Mouse (Mus musculus) heart, embryonic 11.5 days (tissue): Measurements from ENCODE around the gene S100a5. TPM values are rescaled to one million over a fixed set of nuclear protein-coding genes. Genes with fewer than 3 reads are reported as not detected.

ENCODE experiments used
- ATAC-seq: fragments of 200-750 bp; cut with Nextera tagmentation; replicated peaks from 2 replicates; pipeline ENCODE4 v1.8.0; 2017; ENCODE audit warnings: moderate library complexity; ENCODE audit not compliant: insufficient number of reproducible peaks, low FRiP score, low TSS enrichment
- H3K27ac ChIP-seq: fragments of 300-500 bp; sonication (generic); 2 replicates; pipeline ENCODE4 v1.5.1; 2014; ENCODE audit warnings: mild to moderate bottlenecking, low read depth, low read length
- H3K27me3 ChIP-seq: fragments of 300-500 bp; sonication (generic); 2 replicates; pipeline ENCODE4 v1.6.1; 2014; ENCODE audit warnings: mild to moderate bottlenecking, low read length, mixed read lengths; ENCODE audit not compliant: control insufficient read depth, insufficient read depth
- H3K36me3 ChIP-seq: fragments of 300-500 bp; sonication (generic); 2 replicates; pipeline ENCODE4 v1.6.1; 2014; ENCODE audit warnings: mild to moderate bottlenecking, low read length, moderate library complexity, mixed read lengths; ENCODE audit not compliant: control insufficient read depth, insufficient read depth
- H3K4me1 ChIP-seq: fragments of 300-500 bp; sonication (generic); 2 replicates; pipeline ENCODE4 v1.6.1; 2014; ENCODE audit warnings: low read length; ENCODE audit not compliant: control insufficient read depth, insufficient read depth
- H3K4me2 ChIP-seq: fragments of 300-500 bp; sonication (generic); 2 replicates; pipeline ENCODE4 v1.6.1; 2014; ENCODE audit warnings: mild to moderate bottlenecking, moderate library complexity
- H3K4me3 ChIP-seq: fragments of 300-500 bp; sonication (generic); 2 replicates; pipeline ENCODE4 v1.5.1; 2014; ENCODE audit warnings: low read depth, low read length
- H3K9ac ChIP-seq: fragments of 300-500 bp; sonication (generic); 2 replicates; pipeline ENCODE4 v1.6.1; 2014; ENCODE audit warnings: mild to moderate bottlenecking, low read depth, low read length, moderate library complexity
- H3K9me3 ChIP-seq: fragments of 300-500 bp; sonication (generic); replicated peaks from 2 replicates; pipeline ENCODE4 v1.6.1; 2016; ENCODE audit warnings: low read length; ENCODE audit not compliant: control insufficient read depth
- WGBS: fragments of 180-500 bp; shearing (Covaris S2); extraction: QIAGEN DNeasy Blood & Tissue Kit; methylation state at CpG from one replicate; pipeline ENCODE4 v1.1.7; 2014; ENCODE audit not compliant: insufficient replicate concordance; 5-methylcytosine and 5-hydroxymethylcytosine counted together
- polyA plus RNA-seq: library from polyadenylated mRNA; unstranded; fragments of >200 nt; fragmentation: Nextera tagmentation; extraction: Ambion mirVana; gene quantifications from 2 replicates; pipeline ENCODE4 v1.2.1, GENCODE M21; 2014

The S100a5 gene
- polyA plus RNA-seq, 1 experiment from 2014 or later, result not detected

- H3K27ac ChIP-seq, result no peak overlapping the region
- H3K4me1 ChIP-seq, result 0 out of 2 replicates have a peak, but pooled peaks cover 5% of the 10 kb centered on the region
- no peaks in the 10 kb centered on the region for H3K36me3 ChIP-seq
- H3K9me3 ChIP-seq, result no peaks in the 10 kb centered on the region
- 0 out of 2 replicates have a peak, but pooled peaks cover 3% of the 10 kb centered on the region for H3K27me3 ChIP-seq
- no peak overlapping the region for H3K4me2 ChIP-seq
- WGBS, result 49% methylated on average over 4 of the region's 4 CpGs
- ATAC-seq, result no peak
- H3K4me3 ChIP-seq, result no peak overlapping the region
- no peak overlapping the region for H3K9ac ChIP-seq
Observed at GRCm38 (mm10) chr3:90612061-90612460, 3.7 kb downstream of the S100a5 start.

- Histone ChIP-seq H3K4me1 (0 out of 2 replicates have a peak, but pooled peaks cover 5% of the 10 kb centered on the region), H3K27ac (no peak within 1 kb of the TSS), H3K9me3 (no peaks in the 10 kb centered on the region), H3K27me3 (0 out of 2 replicates have a peak, but pooled peaks cover 3% of the 10 kb centered on the region), H3K36me3 (no peaks in the 10 kb centered on the region), H3K9ac (peak within 1 kb of the TSS; percentile 12; the same call in 1 of the 2 replicates), H3K4me3 (peak within 1 kb of the TSS; percentile 43), H3K4me2 (peak within 1 kb of the TSS; percentile 77)
- WGBS, result 0% methylated on average over 23 of the region's 23 CpGs
- no peak; the same call in 1 of the 2 replicates for ATAC-seq
Observed at GRCm38 (mm10) chr3:90612728-90613291, 4.5 kb downstream of the S100a5 start, which contains the start of gene S100a6. Gene S100a6 (plus strand): TSS chr3:90612882.

DNA sequence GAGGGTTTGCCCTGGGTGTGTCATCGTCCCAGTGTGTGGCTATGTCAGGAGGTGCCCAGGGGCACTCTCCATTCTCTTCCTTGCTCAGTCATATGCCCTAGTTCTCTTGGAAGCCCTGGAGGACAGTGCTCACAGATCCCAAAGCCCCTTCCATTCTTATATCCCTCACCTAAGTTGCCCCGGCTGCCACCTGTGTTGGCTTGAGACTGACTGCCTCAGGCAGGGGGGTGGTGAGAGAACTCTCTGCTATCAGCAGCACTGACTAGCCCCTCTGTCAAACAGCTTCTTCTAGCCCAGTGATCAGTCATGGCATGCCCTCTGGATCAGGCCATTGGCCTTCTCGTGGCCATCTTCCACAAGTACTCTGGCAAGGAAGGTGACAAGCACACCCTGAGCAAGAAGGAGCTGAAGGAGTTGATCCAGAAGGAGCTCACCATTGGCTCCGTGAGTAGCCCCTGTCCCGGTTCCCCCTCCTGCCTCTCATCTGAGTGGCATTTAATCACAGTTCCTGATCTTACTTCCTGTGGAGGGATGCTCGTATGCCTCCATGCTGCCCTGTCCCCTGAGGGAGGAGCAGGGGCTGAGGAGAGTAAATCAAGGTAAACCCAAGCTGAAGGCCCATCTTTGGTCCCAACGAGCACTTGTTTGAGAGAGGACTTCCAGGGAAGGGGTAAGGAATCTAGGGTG, 5.3 kb downstream of the S100a5 start:
- no peaks in the 10 kb centered on the region for H3K36me3 ChIP-seq
- H3K4me1 ChIP-seq, result 0 out of 2 replicates have a peak, but pooled peaks cover 5% of the 10 kb centered on the region
- peak overlapping the region; percentile 77 for H3K4me2 ChIP-seq
- no peaks in the 10 kb centered on the region for H3K9me3 ChIP-seq
- no peak overlapping the region for H3K27ac ChIP-seq
- no peak overlapping the region for H3K4me3 ChIP-seq
- WGBS, result 49% methylated on average over 7 of the region's 7 CpGs
- no peaks in the 10 kb centered on the region for H3K27me3 ChIP-seq
- no peak for ATAC-seq
- no peak overlapping the region for H3K9ac ChIP-seq

- no peak overlapping the region for H3K4me3 ChIP-seq
- no peak overlapping the region for H3K27ac ChIP-seq
- no peak overlapping the region for H3K9ac ChIP-seq
- H3K9me3 ChIP-seq, result no peaks in the 10 kb centered on the region
- no peak overlapping the region for H3K4me2 ChIP-seq
- H3K27me3 ChIP-seq, result no peaks in the 10 kb centered on the region
- no peaks in the 10 kb centered on the region for H3K36me3 ChIP-seq
- 0 out of 2 replicates have a peak, but pooled peaks cover 5% of the 10 kb centered on the region for H3K4me1 ChIP-seq
- WGBS, result 77% methylated on average over 6 of the region's 6 CpGs
- no peak for ATAC-seq
Observed at GRCm38 (mm10) chr3:90614148-90614530, 5.8 kb downstream of the S100a5 start.

DNA sequence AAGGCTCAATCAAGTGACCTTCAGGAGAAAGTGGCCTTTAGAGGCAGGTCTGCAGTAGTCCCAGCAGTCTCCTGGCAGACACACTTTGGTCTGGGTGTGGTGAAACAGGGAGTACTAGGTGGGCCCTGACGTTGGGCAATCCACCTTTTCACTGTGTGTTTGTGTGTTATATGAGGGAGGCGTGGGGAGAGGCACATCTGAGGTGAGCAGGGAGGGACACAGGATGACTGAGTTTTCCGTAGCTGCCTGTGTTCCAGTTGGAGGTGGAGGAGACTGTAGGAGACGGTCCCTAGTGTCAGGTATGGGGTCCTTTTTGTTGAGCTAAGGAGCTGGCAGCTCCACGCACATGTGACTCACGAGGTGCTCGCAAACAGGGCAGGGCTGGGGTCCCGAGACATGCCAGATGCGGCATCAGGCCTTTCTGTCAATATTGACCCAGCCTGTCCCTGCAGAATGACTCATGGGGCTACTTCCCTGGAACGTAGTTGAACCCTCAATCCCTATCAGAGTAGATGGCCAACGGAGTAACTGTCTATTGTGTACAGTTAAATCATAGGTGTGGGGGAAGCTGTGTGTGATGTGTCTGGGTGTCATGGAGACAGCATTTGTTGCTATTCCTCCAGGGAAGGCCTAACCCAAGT, 6.4 kb downstream of the S100a5 start:
- H3K4me2 ChIP-seq, result no peak overlapping the region
- 71% methylated on average over 11 of the region's 11 CpGs for WGBS
- no peaks in the 10 kb centered on the region for H3K36me3 ChIP-seq
- H3K27me3 ChIP-seq, result no peaks in the 10 kb centered on the region
- no peak overlapping the region for H3K4me3 ChIP-seq
- no peak overlapping the region for H3K9ac ChIP-seq
- H3K27ac ChIP-seq, result no peak overlapping the region
- no peak for ATAC-seq
- 0 out of 2 replicates have a peak, but pooled peaks cover 5% of the 10 kb centered on the region for H3K4me1 ChIP-seq
- no peaks in the 10 kb centered on the region for H3K9me3 ChIP-seq

DNA sequence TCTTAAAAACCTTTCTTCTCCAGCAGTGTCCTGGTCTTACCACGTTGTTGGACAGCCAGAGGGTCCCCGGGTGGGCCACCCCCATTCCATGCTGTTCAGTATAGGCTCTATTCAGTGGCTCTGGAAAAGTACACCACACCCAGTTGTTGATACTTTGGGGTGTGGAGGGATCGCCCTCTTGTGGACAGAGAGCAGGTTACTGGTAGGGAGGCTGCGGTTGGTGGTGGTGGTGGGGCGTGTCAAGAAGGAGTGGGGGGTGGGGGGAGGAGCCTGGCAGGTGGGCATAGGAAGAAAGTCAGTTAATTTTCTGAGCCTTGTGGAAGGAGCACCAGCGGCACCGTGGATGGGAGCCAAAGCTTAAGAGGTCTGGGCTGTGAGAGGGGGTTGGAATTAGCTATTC, 7.1 kb downstream of the S100a5 start:
- no peaks in the 10 kb centered on the region for H3K27me3 ChIP-seq
- H3K36me3 ChIP-seq, result no peaks in the 10 kb centered on the region
- no peak overlapping the region for H3K9ac ChIP-seq
- H3K4me2 ChIP-seq, result no peak overlapping the region
- ATAC-seq, result 0 out of 2 replicates have a peak, but pooled peaks have one; percentile 39
- H3K27ac ChIP-seq, result no peak overlapping the region
- 0 out of 2 replicates have a peak, but pooled peaks cover 5% of the 10 kb centered on the region for H3K4me1 ChIP-seq
- H3K9me3 ChIP-seq, result no peaks in the 10 kb centered on the region
- 9% methylated on average over 7 of the region's 7 CpGs for WGBS
- H3K4me3 ChIP-seq, result no peak overlapping the region

GRCm38 (mm10) chr3:90615911-90616310, 7.6 kb downstream of the S100a5 start:
- no peak overlapping the region for H3K4me2 ChIP-seq
- no peak overlapping the region for H3K27ac ChIP-seq
- ATAC-seq, result no peak
- whole genome bisulfite sequencing, result 60% methylated on average over 1 of the region's 1 CpGs
- no peaks in the 10 kb centered on the region for H3K27me3 ChIP-seq
- no peaks in the 10 kb centered on the region for H3K9me3 ChIP-seq
- 0 out of 2 replicates have a peak, but pooled peaks cover 5% of the 10 kb centered on the region for H3K4me1 ChIP-seq
- no peak overlapping the region for H3K9ac ChIP-seq
- H3K36me3 ChIP-seq, result no peaks in the 10 kb centered on the region
- no peak overlapping the region for H3K4me3 ChIP-seq

DNA sequence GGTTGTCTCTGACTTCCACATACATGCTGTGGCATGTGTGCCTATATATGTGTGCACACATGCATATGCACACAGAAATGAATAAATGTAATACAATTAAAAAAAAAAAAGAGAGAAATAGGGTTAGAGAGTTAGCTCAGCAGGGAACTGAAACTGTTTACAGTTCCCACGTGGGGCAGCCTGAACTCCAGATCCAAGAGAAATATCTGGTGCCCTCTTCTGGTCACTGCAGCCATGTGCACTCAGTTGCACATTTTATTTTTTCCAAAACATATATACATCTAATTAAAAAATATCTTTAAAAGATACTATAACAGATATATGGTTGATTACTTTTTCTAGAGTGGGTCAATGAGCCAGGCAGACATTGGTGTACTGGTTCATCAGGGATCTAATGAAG, 9.3 kb downstream of the S100a5 start:
- ATAC-seq, result no peak
- Histone ChIP-seq H3K9ac (no peak overlapping the region), H3K27me3 (no peaks in the 10 kb centered on the region), H3K4me2 (no peak overlapping the region), H3K4me3 (no peak overlapping the region), H3K36me3 (no peaks in the 10 kb centered on the region), H3K9me3 (no peaks in the 10 kb centered on the region), H3K4me1 (0 out of 2 replicates have a peak, but pooled peaks cover 5% of the 10 kb centered on the region), H3K27ac (no peak overlapping the region)
- WGBS, result 11% methylated on average over 1 of the region's 1 CpGs
